Mouse (Mus musculus) erythroid progenitor cell, adult 5-6 weeks (primary cell): ENCODE data around the gene Fgf14. TPM values are rescaled to one million over a fixed set of nuclear protein-coding genes. Genes with fewer than 3 reads are reported as not detected.

ENCODE experiments used
- ATAC-seq: replicated peaks from 2 replicates; pipeline ENCODE4 v1.8.0; 2016; ENCODE audit warnings: moderate number of reproducible peaks, mild to moderate bottlenecking, moderate TSS enrichment, inconsistent platforms; ENCODE audit not compliant: poor library complexity, low FRiP score, severe bottlenecking
- total RNA-seq, 2 experiments: library from RNA; stranded (forward) in 1 of 2; stranded (reverse) in 1 of 2; fragments of 150-400 nt in 1 of 2; fragments of 186-747, 209-891 nt in 1 of 2; gene quantifications; 2 replicates each; pipeline versions ENCODE4 v1.2.3 to v1.2.4; 2015 to 2017; ENCODE audit warnings: low replicate concordance in 2 of 2

Gene Fgf14
- total RNA-seq, 2 experiments from 2014 or later, result not detected

GRCm38 (mm10) chr14:123967996-123968395 is 708.9 kb downstream of the Fgf14 start:
- ATAC-seq, result no peak

DNA sequence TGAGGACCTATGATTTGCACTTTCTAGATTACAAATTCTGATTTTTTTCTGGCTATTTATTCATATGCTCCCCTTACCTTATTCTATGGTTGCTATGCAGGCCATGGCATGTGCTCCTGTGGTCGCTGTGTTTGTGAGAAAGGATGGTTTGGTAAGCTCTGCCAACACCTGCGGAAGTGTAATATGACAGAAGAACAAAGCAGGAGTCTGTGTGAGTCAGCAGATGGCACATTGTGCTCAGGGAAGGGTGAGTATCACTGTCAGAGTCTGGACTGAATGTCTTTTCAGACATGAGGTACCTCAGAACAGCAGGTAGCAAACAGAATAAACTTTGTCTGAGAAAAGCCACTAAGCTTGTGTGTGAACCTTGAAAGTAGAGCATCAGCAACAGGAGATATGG is 710.4 kb downstream of the Fgf14 start:
- ATAC-seq, result no peak
